In genomic region chr17:46627409-46627808, GRCm38 (mm10) we compare ENCODE assay signal across 10 mouse cellular contexts. TPM values are rescaled to one million over a fixed set of nuclear protein-coding genes. Genes with fewer than 3 reads are reported as not detected.
DNase-seq lines count a peak whose midpoint lies in the region; ATAC-seq and TF ChIP-seq lines count a peak whose summit lies in the region.
"Had no signal": no experiment of that assay in that cellular context is flagged by ENCODE, and none has a peak within 500 bp of the region (broad histone marks: within the 10 kb centered on the region; RNA-seq: fewer than 3 reads in every experiment).

No protein-coding gene starts in this region.

- no peaks in the 10 kb centered on the region for H3K27me3 ChIP-seq in heart, embryonic 15.5 days
- no peaks in the 10 kb centered on the region for H3K27me3 ChIP-seq in forebrain, embryonic 10.5 days (ENCODE audit: poor library complexity, severe bottlenecking)
- no peaks in the 10 kb centered on the region for H3K27me3 ChIP-seq in limb, embryonic 10.5 days (ENCODE audit: low read depth, poor library complexity, severe bottlenecking)
- H3K27me3 ChIP-seq in myocyte (ENCODE audit: control insufficient read depth, insufficient read depth, insufficient read length), result no peaks in the 10 kb centered on the region

- H3K9ac ChIP-seq in heart, embryonic 15.5 days, result 0 out of 2 replicates have a peak overlapping the region, but pooled peaks have one; percentile 17

- peaks cover 57% of the 10 kb centered on the region for H3K4me1 ChIP-seq in heart, embryonic 15.5 days (replicated peaks)
- H3K4me1 ChIP-seq in forebrain, embryonic 10.5 days, result peaks cover 82% of the 10 kb centered on the region
- peaks cover 92% of the 10 kb centered on the region for H3K4me1 ChIP-seq in limb, embryonic 10.5 days

- no peak for ATAC-seq in heart, embryonic 15.5 days (replicated peaks; ENCODE audit: insufficient number of reproducible peaks, insufficient read depth, low FRiP score, low read depth)

- no peak for DNase-seq in heart, adult 18-20 months
- DNase-seq in forebrain, embryonic 10.5 days (ENCODE audit: extremely low spot score, low spot score), result no peak
- DNase-seq in limb, embryonic 10.5 days (ENCODE audit: low spot score), result no peak
- no peak for DNase-seq in left cerebral cortex, adult 2 months (ENCODE audit: extremely low spot score in 1 of 2, low spot score in 2 of 2)
- DNase-seq in thymus, postnatal 25 days, result no peak
- no peak for DNase-seq in left cerebral cortex, adult 9 months (ENCODE audit: low spot score in 2 of 2)
- DNase-seq: cerebellum, adult 9-11 months; left cerebral cortex, postnatal 4 days had no signal

- intact Hi-C loops in left cerebral cortex, adult 2 months (cut with DNase I), result no loop called here

- peaks cover 11% of the 10 kb centered on the region; the same call in 1 of the 2 replicates for H3K36me3 ChIP-seq in heart, embryonic 15.5 days
- H3K36me3 ChIP-seq in forebrain, embryonic 10.5 days (replicated peaks), result peaks cover 16% of the 10 kb centered on the region
- peaks cover 11% of the 10 kb centered on the region for H3K36me3 ChIP-seq in limb, embryonic 10.5 days
- H3K36me3 ChIP-seq in myocyte (ENCODE audit: control insufficient read depth, insufficient read depth), result no peaks in the 10 kb centered on the region

- 51% methylated on average over 6 of the region's 6 CpGs for WGBS in heart, embryonic 15.5 days
- WGBS in forebrain, embryonic 10.5 days, result 72% methylated on average over 6 of the region's 6 CpGs
- 15% methylated on average over 6 of the region's 6 CpGs for WGBS in limb, embryonic 10.5 days

- no peaks in the 10 kb centered on the region for H3K9me3 ChIP-seq in heart, embryonic 15.5 days (replicated peaks)
- H3K9me3 ChIP-seq in forebrain, embryonic 10.5 days, result no peaks in the 10 kb centered on the region
- no peaks in the 10 kb centered on the region for H3K9me3 ChIP-seq in limb, embryonic 10.5 days (replicated peaks)

- no peak for TF ChIP-seq CTCF in left cerebral cortex, adult 2 months (IDR thresholded peaks at IDR 0.05)

- H3ac ChIP-seq in myocyte (ENCODE audit: control insufficient read depth, insufficient read length), result no peak overlapping the region

- peak overlapping the region; percentile 93 for H3K4me3 ChIP-seq in heart, embryonic 15.5 days
- H3K4me3 ChIP-seq in forebrain, embryonic 10.5 days, result peak overlapping the region; percentile 90
- H3K4me3 ChIP-seq in limb, embryonic 10.5 days, result peak overlapping the region; percentile 99
- H3K4me3 ChIP-seq in myocyte, result peak overlapping the region; percentile 47
- no peak overlapping the region; the same call in 1 of the 2 replicates for H3K4me3 ChIP-seq in left cerebral cortex, adult 2 months

- peaks cover 5% of the 10 kb centered on the region for H3K79me2 ChIP-seq in myocyte (ENCODE audit: control insufficient read depth, insufficient read depth)

- no peak for TF ChIP-seq POLR2A in myocyte (IDR thresholded peaks at IDR 0.05; ENCODE audit: insufficient read length, low read depth)

- H3K4me2 ChIP-seq in heart, embryonic 15.5 days, result peak overlapping the region; percentile 73
- H3K4me2 ChIP-seq in myocyte (ENCODE audit: low read depth), result peak overlapping the region; percentile 78

- peak overlapping the region; percentile 96 for H3K27ac ChIP-seq in heart, embryonic 15.5 days
- H3K27ac ChIP-seq in forebrain, embryonic 10.5 days, result peak overlapping the region; percentile 96; the same call in 1 of the 2 replicates
- peak overlapping the region; percentile 98 for H3K27ac ChIP-seq in limb, embryonic 10.5 days
- H3K27ac ChIP-seq in left cerebral cortex, adult 2 months, result no peak overlapping the region

TF ChIP-seq in myocyte, 11 proteins besides CTCF, POLR2A, EP300 and RAD21:
- TF ChIP-seq MAX (IDR thresholded peaks at IDR 0.05; ENCODE audit: low read depth) (no peak), MYOG (IDR thresholded peaks at IDR 0.05; ENCODE audit: control insufficient read depth in 1 of 3, insufficient read depth in 1 of 3, insufficient read length in 2 of 3, low read depth in 2 of 3) (no peak), TCF3 (IDR thresholded peaks at IDR 0.05; ENCODE audit: insufficient read length, low read depth) (no peak), POLR2AphosphoS2 (IDR thresholded peaks at IDR 0.05; ENCODE audit: insufficient read length, low read depth) (no peak), SRF (IDR thresholded peaks at IDR 0.05; ENCODE audit: control insufficient read depth, insufficient read length, low read depth) (no peak), USF1 (IDR thresholded peaks at IDR 0.05; ENCODE audit: low read depth) (no peak), REST (IDR thresholded peaks at IDR 0.05; ENCODE audit: insufficient read depth, insufficient read length) (no peak), TCF12 (IDR thresholded peaks at IDR 0.05; ENCODE audit: insufficient read depth, poor library complexity, severe bottlenecking) (no peak)

RNA-seq across cellular contexts. Expression of gene Ptk7, which starts 1.9 kb away (rescaled TPM):
- 34.1 and 49.5 TPM in 2 replicates for polyA plus RNA-seq in heart, embryonic 15.5 days (2015; fragmentation: Nextera tagmentation; extraction: Ambion mirVana)
- total RNA-seq in heart, adult 18-20 months (2021), result 1 to 10 TPM; 2.0 to 2.5 TPM
- 66.0 and 68.4 TPM in 2 replicates for polyA plus RNA-seq in forebrain, embryonic 10.5 days (2016; fragmentation: Nextera tagmentation; extraction: Ambion mirVana)
- polyA plus RNA-seq in limb, embryonic 10.5 days (2016; fragmentation: Nextera tagmentation; extraction: Ambion mirVana), result 102 and 142 TPM in 2 replicates
- 15.6 TPM for polyA plus RNA-seq in myocyte (2012; fragmentation: generic; extraction: Trizol)
- 1 to 10 TPM; 8.3 to 9.4 TPM for total RNA-seq in left cerebral cortex, adult 2 months (2021)

RNA-seq across cellular contexts. Expression of gene Klc4, which starts 18.4 kb away (rescaled TPM):
- polyA plus RNA-seq in heart, embryonic 15.5 days (2015; fragmentation: Nextera tagmentation; extraction: Ambion mirVana), result 20.2 and 24.2 TPM in 2 replicates
- 10 to 100 TPM; 25.9 to 26.8 TPM for total RNA-seq in heart, adult 18-20 months (2021)
- 29.1 and 31.8 TPM in 2 replicates for polyA plus RNA-seq in forebrain, embryonic 10.5 days (2016; fragmentation: Nextera tagmentation; extraction: Ambion mirVana)
- 23.6 and 28.8 TPM in 2 replicates for polyA plus RNA-seq in limb, embryonic 10.5 days (2016; fragmentation: Nextera tagmentation; extraction: Ambion mirVana)
- polyA plus RNA-seq in myocyte (2012; fragmentation: generic; extraction: Trizol), result 19.2 TPM
- total RNA-seq in left cerebral cortex, adult 2 months (2021), result 10 to 100 TPM; 21.9 to 24.4 TPM

RNA-seq across cellular contexts. Expression of gene Mrpl2, which starts 18.6 kb away (rescaled TPM):
- polyA plus RNA-seq in heart, embryonic 15.5 days (2015; fragmentation: Nextera tagmentation; extraction: Ambion mirVana), result 94.3 and 102 TPM in 2 replicates
- 100 to 1,000 TPM; 136 to 141 TPM for total RNA-seq in heart, adult 18-20 months (2021)
- 136 and 137 TPM in 2 replicates for polyA plus RNA-seq in forebrain, embryonic 10.5 days (2016; fragmentation: Nextera tagmentation; extraction: Ambion mirVana)
- polyA plus RNA-seq in limb, embryonic 10.5 days (2016; fragmentation: Nextera tagmentation; extraction: Ambion mirVana), result 140 and 144 TPM in 2 replicates
- polyA plus RNA-seq in myocyte (2012; fragmentation: generic; extraction: Trizol), result 248 TPM
- 10 to 100 TPM; 49.1 to 53.2 TPM for total RNA-seq in left cerebral cortex, adult 2 months (2021)

RNA-seq across cellular contexts. Expression of gene Cul7, which starts 22.7 kb away (rescaled TPM):
- polyA plus RNA-seq in heart, embryonic 15.5 days (2015; fragmentation: Nextera tagmentation; extraction: Ambion mirVana), result 32.8 and 44.9 TPM in 2 replicates
- 10 to 100 TPM; 16.9 to 18.8 TPM for total RNA-seq in heart, adult 18-20 months (2021)
- polyA plus RNA-seq in forebrain, embryonic 10.5 days (2016; fragmentation: Nextera tagmentation; extraction: Ambion mirVana), result 38.0 and 40.9 TPM in 2 replicates
- polyA plus RNA-seq in limb, embryonic 10.5 days (2016; fragmentation: Nextera tagmentation; extraction: Ambion mirVana), result 40.3 and 48.0 TPM in 2 replicates
- 44.4 TPM for polyA plus RNA-seq in myocyte (2012; fragmentation: generic; extraction: Trizol)
- 10 to 100 TPM; 25.9 to 30.0 TPM for total RNA-seq in left cerebral cortex, adult 2 months (2021)

RNA-seq across cellular contexts. Expression of gene Rrp36, which starts 46.7 kb away (rescaled TPM):
- 33.2 and 39.7 TPM in 2 replicates for polyA plus RNA-seq in heart, embryonic 15.5 days (2015; fragmentation: Nextera tagmentation; extraction: Ambion mirVana)
- total RNA-seq in heart, adult 18-20 months (2021), result 10 to 100 TPM; 13.4 to 14.2 TPM
- 69.0 and 70.1 TPM in 2 replicates for polyA plus RNA-seq in forebrain, embryonic 10.5 days (2016; fragmentation: Nextera tagmentation; extraction: Ambion mirVana)
- 70.8 and 72.5 TPM in 2 replicates for polyA plus RNA-seq in limb, embryonic 10.5 days (2016; fragmentation: Nextera tagmentation; extraction: Ambion mirVana)
- 45.8 TPM for polyA plus RNA-seq in myocyte (2012; fragmentation: generic; extraction: Trizol)
- total RNA-seq in left cerebral cortex, adult 2 months (2021), result 10 to 100 TPM; 14.9 to 15.7 TPM
